Mouse (Mus musculus) natural killer cell, adult 2 months (primary cell): ENCODE measurements around the gene Gpa33.
"Not testable (repeated sequence)": the region's sequence is repeated elsewhere in the genome, so short reads cannot be mapped to it uniquely, and the experiment has no call there.

Experiments used
- DNase-seq, 2 experiments: peaks; one replicate each; pipeline ENCODE4 v3.0.0; 2022; ENCODE audit warnings: low spot score in 2 of 2

Gpa33 gene

DNA sequence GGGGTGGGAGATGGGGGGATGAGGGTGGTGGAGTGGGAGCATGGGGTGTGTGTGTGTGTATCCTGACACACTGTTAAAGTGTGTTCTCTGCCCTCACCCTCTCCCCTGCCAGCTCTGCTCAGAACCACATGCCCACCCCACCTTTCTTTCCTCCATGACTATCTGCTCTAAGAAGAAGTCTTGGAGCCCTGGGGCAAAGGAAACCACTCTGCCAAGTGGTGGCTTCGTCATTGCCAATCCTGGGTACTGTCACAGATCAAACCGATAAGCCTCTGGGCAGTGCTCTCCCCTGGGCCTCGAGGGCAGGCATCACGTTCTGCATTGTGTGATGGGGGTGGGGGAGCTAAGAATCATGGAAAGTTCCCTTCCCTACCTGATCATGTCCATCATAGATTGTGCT, 2.3 kb downstream of the Gpa33 start:
- no peak for DNase-seq

- DNase-seq = no peak
These were observed 5.2 kb downstream of the Gpa33 start for GRCm38 (mm10) chr1:166135091-166135740.

GRCm38 (mm10) chr1:166137244-166137938, 7.4 kb downstream of the Gpa33 start:
- DNase-seq = peak; percentile 49 to 69

DNA sequence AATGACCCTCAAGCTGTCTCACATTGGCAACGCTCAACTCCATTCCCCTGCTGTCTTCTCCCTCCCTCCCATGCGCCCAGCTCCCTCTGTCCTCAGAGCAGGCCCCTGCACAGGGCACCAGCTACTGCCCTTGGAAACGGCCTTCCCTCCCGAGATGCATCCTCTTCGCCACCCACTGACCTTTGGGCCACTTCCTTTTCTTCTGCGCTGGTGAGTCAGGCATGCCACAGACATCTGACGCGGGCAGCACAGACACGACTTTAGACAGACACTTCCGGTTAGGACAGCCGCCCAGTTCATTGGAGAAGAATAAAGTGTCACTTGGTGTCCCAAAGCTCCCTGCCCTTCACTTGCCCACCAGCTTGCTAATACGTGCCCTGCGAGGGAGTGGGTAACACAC, 8.1 kb downstream of the Gpa33 start:
- peak; percentile 65 to 76 for DNase-seq

DNA sequence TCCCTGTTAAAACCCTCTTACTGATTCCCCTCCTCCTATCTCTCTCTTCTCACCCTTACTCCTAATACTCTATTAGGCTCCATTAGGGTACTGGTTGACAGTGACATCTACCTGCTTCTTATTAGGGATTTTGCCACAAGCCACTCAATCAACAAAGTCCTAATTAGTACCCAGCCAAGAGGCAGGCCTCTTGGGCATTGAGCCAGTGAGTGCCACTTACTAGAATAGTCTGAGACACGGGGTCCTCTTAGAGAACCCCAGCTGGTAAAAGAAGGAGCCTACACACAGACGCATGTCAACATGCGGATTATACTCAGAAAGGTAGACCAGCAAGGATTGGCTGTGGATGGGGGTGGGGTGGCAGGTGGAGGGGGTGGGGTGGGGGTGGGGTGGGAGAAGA, 9.1 kb downstream of the Gpa33 start:
- DNase-seq = no peak

- no peak for DNase-seq
These were observed 9.7 kb downstream of the Gpa33 start for GRCm38 (mm10) chr1:166139620-166140184.

- DNase-seq = not testable (repeated sequence)
These were observed 11.8 kb downstream of the Gpa33 start for GRCm38 (mm10) chr1:166141868-166142267.

- no peak for DNase-seq
These were observed 12.3 kb downstream of the Gpa33 start for GRCm38 (mm10) chr1:166142369-166142768.

- no peak for DNase-seq
These were observed 16.6 kb downstream of the Gpa33 start for GRCm38 (mm10) chr1:166146626-166147025.

- DNase-seq = no peak
These were observed 17.6 kb downstream of the Gpa33 start for GRCm38 (mm10) chr1:166147657-166148056.

DNA sequence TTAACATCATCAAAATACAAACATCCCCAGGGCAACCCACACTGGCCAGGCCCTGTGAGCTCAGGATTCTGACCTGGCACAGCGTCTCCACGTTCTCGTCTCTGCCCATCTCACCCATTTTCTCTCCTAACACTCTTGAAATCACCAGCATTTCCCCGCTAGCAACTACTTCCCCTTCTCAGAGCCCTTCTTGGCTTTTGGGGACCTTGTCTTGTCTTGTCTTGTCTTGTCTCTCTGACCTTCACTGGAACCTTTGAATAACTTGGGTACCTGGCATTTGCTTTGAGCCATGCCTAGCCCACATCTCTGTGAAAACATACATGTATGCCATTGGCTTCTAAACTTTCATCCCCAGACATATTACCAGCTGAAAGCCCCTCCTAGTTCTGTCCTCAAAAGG, 19.4 kb downstream of the Gpa33 start:
- DNase-seq = no peak

DNA sequence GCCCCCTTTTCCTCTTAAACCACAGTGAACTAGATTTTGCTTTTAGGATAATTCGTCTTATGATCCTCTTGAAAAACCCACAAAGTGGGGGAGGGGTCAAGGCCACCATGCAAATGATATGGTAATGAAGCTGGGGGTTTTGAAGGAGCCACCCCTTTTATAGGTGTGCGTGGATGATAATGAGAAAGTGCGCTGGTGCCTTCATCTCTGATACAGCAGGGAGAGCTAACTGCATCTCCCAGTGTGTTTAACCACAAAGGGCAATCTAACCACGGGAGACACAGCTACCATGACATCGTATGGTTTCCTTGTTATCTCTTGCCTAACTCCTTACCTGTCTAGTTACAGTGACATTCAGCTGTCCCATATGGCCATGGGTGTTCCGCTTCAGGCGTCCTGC, 20.0 kb downstream of the Gpa33 start:
- no peak for DNase-seq

- DNase-seq = no peak
These were observed 21.3 kb downstream of the Gpa33 start for GRCm38 (mm10) chr1:166151341-166151740.

- no peak for DNase-seq
These were observed 22.0 kb downstream of the Gpa33 start for GRCm38 (mm10) chr1:166152034-166152433.

DNA sequence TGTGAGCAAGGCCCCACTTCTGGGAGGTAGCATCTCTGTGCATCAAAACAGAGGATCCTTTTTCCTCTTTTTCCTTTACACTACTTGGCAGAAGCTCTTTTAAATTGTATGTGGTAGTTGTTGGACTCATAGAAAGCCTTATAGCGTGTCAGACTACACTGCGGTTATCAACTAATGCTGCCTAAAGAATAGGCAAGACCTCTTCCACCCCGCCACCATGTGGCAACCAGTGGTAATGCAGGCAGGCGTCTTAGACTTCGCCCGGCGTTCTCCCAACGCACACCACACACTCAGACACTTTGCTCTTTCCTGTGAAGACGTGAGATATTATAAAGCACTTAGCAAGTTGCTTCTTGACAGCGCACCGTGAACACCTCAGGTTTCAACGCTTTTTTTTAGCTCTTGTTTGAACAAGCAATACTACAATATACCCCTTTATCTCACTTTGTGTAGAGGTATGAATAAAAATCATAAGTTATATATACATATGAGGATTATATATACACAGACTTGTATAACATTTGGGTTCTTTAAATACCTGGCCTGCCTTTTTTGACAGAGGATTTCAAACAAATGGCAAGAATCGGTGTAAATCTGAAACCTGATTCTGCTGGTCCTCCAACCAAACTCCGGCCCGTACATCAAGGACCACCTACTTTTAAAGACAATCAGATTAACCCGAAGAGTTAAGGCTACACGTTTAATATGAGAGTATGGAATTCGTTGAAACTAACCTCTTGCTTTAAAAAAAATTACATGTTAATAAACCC, 23.5 kb downstream of the Gpa33 start:
- DNase-seq = peak; percentile 82 to 86

- DNase-seq = peak; percentile 71 to 81
These were observed 24.4 kb downstream of the Gpa33 start for GRCm38 (mm10) chr1:166154162-166155112.

DNA sequence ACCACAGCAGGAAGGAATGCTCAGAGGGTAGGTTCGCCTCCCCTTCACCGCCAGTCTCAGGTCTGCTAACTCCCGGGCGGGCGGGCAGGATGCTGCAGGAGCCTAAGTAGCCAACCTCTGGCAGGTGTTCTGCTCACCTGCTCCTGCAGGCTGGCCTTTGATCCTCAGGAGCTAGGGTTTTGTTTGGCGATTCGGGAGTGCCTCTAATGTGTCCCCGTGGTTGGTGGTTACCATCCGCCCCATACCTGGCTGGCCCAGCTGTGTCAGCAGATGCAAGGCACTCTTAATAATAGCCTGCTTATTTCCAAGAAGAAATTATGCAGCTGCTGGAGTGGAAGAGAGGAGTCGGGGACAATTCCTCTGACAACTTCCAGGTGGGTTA, 25.1 kb downstream of the Gpa33 start:
- no peak for DNase-seq

- DNase-seq = no peak
These were observed 27.7 kb downstream of the Gpa33 start for GRCm38 (mm10) chr1:166157712-166158111.

DNA sequence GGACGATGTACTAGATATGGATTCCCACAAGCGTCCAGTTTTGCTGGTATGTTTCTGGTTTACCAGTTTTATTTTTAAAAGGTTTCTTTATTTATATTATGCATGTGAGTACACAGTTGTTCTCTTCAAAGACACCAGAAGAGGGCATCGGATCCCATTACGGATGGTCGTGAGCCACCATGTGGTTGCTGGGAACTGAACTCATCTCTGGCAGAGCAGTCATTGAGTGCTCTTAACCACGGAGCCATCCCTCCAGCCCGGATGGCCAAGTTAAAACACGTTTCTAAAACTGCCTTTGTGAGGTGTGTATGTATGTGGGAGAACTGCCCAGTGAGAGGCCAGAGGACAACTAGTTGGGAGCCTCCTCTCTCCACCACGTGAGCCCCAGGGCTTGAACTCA, 28.6 kb downstream of the Gpa33 start:
- DNase-seq = no peak

DNA sequence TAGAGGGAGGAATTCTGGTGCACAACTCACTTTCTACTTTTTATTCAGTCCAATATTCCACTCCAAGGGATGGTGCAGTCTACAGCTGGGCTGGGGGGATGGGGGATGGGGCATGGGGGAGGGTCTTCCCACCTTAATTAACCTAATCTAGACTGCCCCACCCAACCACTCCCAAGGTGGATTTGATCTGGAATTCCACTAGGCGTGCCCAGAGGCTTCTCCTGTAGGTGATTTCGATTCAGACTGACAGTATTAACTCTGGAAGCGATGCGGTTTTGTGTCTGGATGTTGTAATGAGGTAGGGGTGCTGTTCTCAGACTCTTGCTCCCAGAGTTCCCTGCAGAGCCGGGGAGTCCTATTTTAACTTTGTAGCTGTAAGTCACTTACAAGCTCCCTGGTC, 30.1 kb downstream of the Gpa33 start:
- no peak for DNase-seq
